Mouse (Mus musculus): ENCODE measurements around the gene Scn5a. TPM values are rescaled to one million over a fixed set of nuclear protein-coding genes. Genes with fewer than 3 reads are reported as not detected.

The Scn5a gene
- total RNA-seq, 1 experiment = 0.76 TPM

- TF ChIP-seq CHD2 (IDR thresholded peaks at IDR 0.05; ENCODE audit: low read depth, low read length) (peak; percentile 93), HCFC1 (IDR thresholded peaks at IDR 0.05; ENCODE audit: borderline replicate concordance, insufficient read depth, low read length) (no peak), ZC3H11A (IDR thresholded peaks at IDR 0.05; ENCODE audit: borderline replicate concordance, low read depth, low read length) (no peak)
- Histone ChIP-seq H3K4me3 (ENCODE audit: insufficient read depth in 1 of 2, low read depth in 1 of 2, low read length in 2 of 2, poor library complexity in 1 of 2, severe bottlenecking in 1 of 2) (no peak overlapping the region), H3K9me3 (ENCODE audit: control insufficient read depth, insufficient read depth, low read depth, low read length) (no peaks in the 10 kb centered on the region), H3K27ac (ENCODE audit: insufficient read depth, low read depth, low read length, poor library complexity, severe bottlenecking) (no peak overlapping the region), H3K4me1 (ENCODE audit: control insufficient read depth in 2 of 2, insufficient read depth in 2 of 2, low read length in 2 of 2, poor library complexity in 1 of 2) (no peaks in the 10 kb centered on the region), H3K36me3 (ENCODE audit: control insufficient read depth, insufficient read depth, low read length, poor library complexity, severe bottlenecking) (no peaks in the 10 kb centered on the region), H3K9ac (ENCODE audit: insufficient read depth, low read depth, low read length, poor library complexity, severe bottlenecking) (no peak overlapping the region)
- no peak for DNase-seq (ENCODE audit: low read depth, low spot score)
- in situ Hi-C loops (cut with MboI; ENCODE audit: low sequenced_read_pairs in 2 of 2, unreplicated experiment in 2 of 2) = no loop called here
Observed at GRCm38 (mm10) chr9:119589592-119589991, 10.8 kb upstream of the Scn5a start.

GRCm38 (mm10) chr9:119588763-119589449 lies 10.1 kb upstream of the Scn5a start:
- Histone ChIP-seq H3K9me3 (ENCODE audit: control insufficient read depth, insufficient read depth, low read depth, low read length) (no peaks in the 10 kb centered on the region), H3K36me3 (ENCODE audit: control insufficient read depth, insufficient read depth, low read length, poor library complexity, severe bottlenecking) (no peaks in the 10 kb centered on the region), H3K27ac (ENCODE audit: insufficient read depth, low read depth, low read length, poor library complexity, severe bottlenecking) (no peak overlapping the region), H3K4me3 (ENCODE audit: insufficient read depth in 1 of 2, low read depth in 1 of 2, low read length in 2 of 2, poor library complexity in 1 of 2, severe bottlenecking in 1 of 2) (peak overlapping the region; percentile 42 to 53; a peak in 2 of 4 replicates), H3K9ac (ENCODE audit: insufficient read depth, low read depth, low read length, poor library complexity, severe bottlenecking) (no peak overlapping the region), H3K4me1 (ENCODE audit: control insufficient read depth in 2 of 2, insufficient read depth in 2 of 2, low read length in 2 of 2, poor library complexity in 1 of 2) (no peaks in the 10 kb centered on the region)
- DNase-seq (ENCODE audit: low read depth, low spot score) = no peak
- TF ChIP-seq CHD2 (IDR thresholded peaks at IDR 0.05; ENCODE audit: low read depth, low read length) (no peak), ZC3H11A (IDR thresholded peaks at IDR 0.05; ENCODE audit: borderline replicate concordance, low read depth, low read length) (no peak), HCFC1 (IDR thresholded peaks at IDR 0.05; ENCODE audit: borderline replicate concordance, insufficient read depth, low read length) (no peak), MAFK (IDR thresholded peaks at IDR 0.05; ENCODE audit: insufficient read depth, low read depth, low read length) (peak; percentile 85), ZNF384 (IDR thresholded peaks at IDR 0.05; ENCODE audit: low read depth, low read length) (no peak)
- in situ Hi-C loops (cut with MboI; ENCODE audit: low sequenced_read_pairs in 2 of 2, unreplicated experiment in 2 of 2) = no loop called here

GRCm38 (mm10) chr9:119580668-119581067 lies 1.9 kb upstream of the Scn5a start:
- in situ Hi-C loops (cut with MboI; ENCODE audit: low sequenced_read_pairs in 2 of 2, unreplicated experiment in 2 of 2) = no loop called here
- peak; percentile 86 for DNase-seq (ENCODE audit: low read depth, low spot score)
- no peaks in the 10 kb centered on the region for H3K36me3 ChIP-seq (ENCODE audit: control insufficient read depth, insufficient read depth, low read length, poor library complexity, severe bottlenecking)

GRCm38 (mm10) chr9:119580187-119580586 lies 1.4 kb upstream of the Scn5a start:
- TF ChIP-seq HCFC1 (IDR thresholded peaks at IDR 0.05; ENCODE audit: borderline replicate concordance, insufficient read depth, low read length) = no peak
- no peak for TF ChIP-seq CHD2 (IDR thresholded peaks at IDR 0.05; ENCODE audit: low read depth, low read length)
- TF ChIP-seq ZNF384 (IDR thresholded peaks at IDR 0.05; ENCODE audit: low read depth, low read length) = no peak
- no peak for TF ChIP-seq ZC3H11A (IDR thresholded peaks at IDR 0.05; ENCODE audit: borderline replicate concordance, low read depth, low read length)
- TF ChIP-seq MAFK (IDR thresholded peaks at IDR 0.05; ENCODE audit: insufficient read depth, low read depth, low read length) = no peak
- in situ Hi-C loops (cut with MboI; ENCODE audit: low sequenced_read_pairs in 2 of 2, unreplicated experiment in 2 of 2) = no loop called here

More at GRCm38 (mm10) chr9:119580668-119581067, 1.9 kb upstream of the Scn5a start:
- peaks cover 0 to 10% of the 10 kb centered on the region in 2 experiments; a peak in 1 of 4 replicates for H3K4me1 ChIP-seq (ENCODE audit: control insufficient read depth in 2 of 2, insufficient read depth in 2 of 2, low read length in 2 of 2, poor library complexity in 1 of 2)
- H3K9ac ChIP-seq (ENCODE audit: insufficient read depth, low read depth, low read length, poor library complexity, severe bottlenecking) = no peak overlapping the region
- H3K27ac ChIP-seq (ENCODE audit: insufficient read depth, low read depth, low read length, poor library complexity, severe bottlenecking) = no peak overlapping the region
- TF ChIP-seq HCFC1 (IDR thresholded peaks at IDR 0.05; ENCODE audit: borderline replicate concordance, insufficient read depth, low read length) (no peak), ZC3H11A (IDR thresholded peaks at IDR 0.05; ENCODE audit: borderline replicate concordance, low read depth, low read length) (peak; percentile 72; the same call in 1 of the 2 replicates)
- no peaks in the 10 kb centered on the region for H3K9me3 ChIP-seq (ENCODE audit: control insufficient read depth, insufficient read depth, low read depth, low read length)
- no peak overlapping the region for H3K4me3 ChIP-seq (ENCODE audit: insufficient read depth in 1 of 2, low read depth in 1 of 2, low read length in 2 of 2, poor library complexity in 1 of 2, severe bottlenecking in 1 of 2)

More at GRCm38 (mm10) chr9:119580187-119580586, 1.4 kb upstream of the Scn5a start:
- Histone ChIP-seq H3K4me1 (ENCODE audit: control insufficient read depth in 2 of 2, insufficient read depth in 2 of 2, low read length in 2 of 2, poor library complexity in 1 of 2) (peaks cover 0 to 10% of the 10 kb centered on the region in 2 experiments; a peak in 1 of 4 replicates), H3K9ac (ENCODE audit: insufficient read depth, low read depth, low read length, poor library complexity, severe bottlenecking) (no peak overlapping the region), H3K36me3 (ENCODE audit: control insufficient read depth, insufficient read depth, low read length, poor library complexity, severe bottlenecking) (no peaks in the 10 kb centered on the region), H3K4me3 (ENCODE audit: insufficient read depth in 1 of 2, low read depth in 1 of 2, low read length in 2 of 2, poor library complexity in 1 of 2, severe bottlenecking in 1 of 2) (no peak overlapping the region), H3K9me3 (ENCODE audit: control insufficient read depth, insufficient read depth, low read depth, low read length) (no peaks in the 10 kb centered on the region), H3K27ac (ENCODE audit: insufficient read depth, low read depth, low read length, poor library complexity, severe bottlenecking) (no peak overlapping the region)
- no peak for DNase-seq (ENCODE audit: low read depth, low spot score)
